Mouse (Mus musculus): Measurements from ENCODE around the gene Tmf1. TPM values are rescaled to one million over a fixed set of nuclear protein-coding genes. Genes with fewer than 3 reads are reported as not detected.

Gene Tmf1
- polyA plus RNA-seq, 1 experiment from 2014 or later: 28.1 TPM

- H3K36me3 ChIP-seq (ENCODE audit: insufficient read depth, low read length): 0 out of 2 replicates have a peak, but pooled peaks cover 2% of the 10 kb centered on the region
- H3K9me3 ChIP-seq (ENCODE audit: low read length): no peaks in the 10 kb centered on the region
- 0% methylated on average over 16 of the region's 16 CpGs for WGBS
- H3K27ac ChIP-seq (ENCODE audit: low read length): peak overlapping the region; percentile 82
- peak overlapping the region; percentile 98 for H3K9ac ChIP-seq (replicated peaks; ENCODE audit: low read length)
- H3K4me2 ChIP-seq (replicated peaks; ENCODE audit: low read depth, low read length): peak overlapping the region; percentile 58
- no peaks in the 10 kb centered on the region for H3K27me3 ChIP-seq (ENCODE audit: insufficient read depth, low read length)
- H3K4me3 ChIP-seq (ENCODE audit: low read length): peak overlapping the region; percentile 92
- peaks cover 17% of the 10 kb centered on the region for H3K4me1 ChIP-seq (ENCODE audit: insufficient read depth, low read length)
- ATAC-seq (ENCODE audit: low FRiP score, low TSS enrichment): peak; percentile 68
Observed at GRCm38 (mm10) chr6:97204952-97205351, 26.0 kb upstream of the Tmf1 start.

- WGBS: 13% methylated on average over 9 of the region's 9 CpGs
- H3K27ac ChIP-seq (ENCODE audit: low read length): no peak overlapping the region
Observed at GRCm38 (mm10) chr6:97204252-97204869, 25.4 kb upstream of the Tmf1 start.

GRCm38 (mm10) chr6:97202477-97202876 lies 23.6 kb upstream of the Tmf1 start:
- Histone ChIP-seq H3K4me2 (replicated peaks; ENCODE audit: low read depth, low read length) (no peak overlapping the region), H3K9ac (replicated peaks; ENCODE audit: low read length) (no peak overlapping the region), H3K4me3 (ENCODE audit: low read length) (no peak overlapping the region), H3K27ac (ENCODE audit: low read length) (no peak overlapping the region), H3K4me1 (ENCODE audit: insufficient read depth, low read length) (peaks cover 11% of the 10 kb centered on the region), H3K27me3 (ENCODE audit: insufficient read depth, low read length) (no peaks in the 10 kb centered on the region), H3K36me3 (ENCODE audit: insufficient read depth, low read length) (peaks cover 8% of the 10 kb centered on the region), H3K9me3 (ENCODE audit: low read length) (no peaks in the 10 kb centered on the region)
- ATAC-seq (ENCODE audit: low FRiP score, low TSS enrichment): no peak
- WGBS: 89% methylated on average over 3 of the region's 3 CpGs

More at GRCm38 (mm10) chr6:97204252-97204869, 25.4 kb upstream of the Tmf1 start:
- H3K9ac ChIP-seq (replicated peaks; ENCODE audit: low read length): peak overlapping the region; percentile 98
- H3K4me2 ChIP-seq (replicated peaks; ENCODE audit: low read depth, low read length): peak overlapping the region; percentile 58
- peak overlapping the region; percentile 92 for H3K4me3 ChIP-seq (ENCODE audit: low read length)
- H3K4me1 ChIP-seq (ENCODE audit: insufficient read depth, low read length): peaks cover 16% of the 10 kb centered on the region
- no peak for ATAC-seq (ENCODE audit: low FRiP score, low TSS enrichment)
- 0 out of 2 replicates have a peak, but pooled peaks cover 2% of the 10 kb centered on the region for H3K36me3 ChIP-seq (ENCODE audit: insufficient read depth, low read length)
- H3K9me3 ChIP-seq (ENCODE audit: low read length): no peaks in the 10 kb centered on the region
- no peaks in the 10 kb centered on the region for H3K27me3 ChIP-seq (ENCODE audit: insufficient read depth, low read length)

GRCm38 (mm10) chr6:97200437-97200836 lies 21.5 kb upstream of the Tmf1 start:
- Histone ChIP-seq H3K27ac (ENCODE audit: low read length) (no peak overlapping the region), H3K4me2 (replicated peaks; ENCODE audit: low read depth, low read length) (no peak overlapping the region), H3K9me3 (ENCODE audit: low read length) (no peaks in the 10 kb centered on the region), H3K4me3 (ENCODE audit: low read length) (no peak overlapping the region), H3K9ac (replicated peaks; ENCODE audit: low read length) (no peak overlapping the region), H3K4me1 (ENCODE audit: insufficient read depth, low read length) (peaks cover 11% of the 10 kb centered on the region), H3K27me3 (ENCODE audit: insufficient read depth, low read length) (no peaks in the 10 kb centered on the region), H3K36me3 (ENCODE audit: insufficient read depth, low read length) (peaks cover 27% of the 10 kb centered on the region)
- WGBS: 68% methylated on average over 3 of the region's 3 CpGs
- ATAC-seq (ENCODE audit: low FRiP score, low TSS enrichment): no peak

GRCm38 (mm10) chr6:97179367-97179828 lies 476 bp upstream of the Tmf1 start:
- Histone ChIP-seq H3K4me1 (ENCODE audit: insufficient read depth, low read length) (peaks cover 33% of the 10 kb centered on the region), H3K4me3 (ENCODE audit: low read length) (peak overlapping the region; percentile 92), H3K27me3 (ENCODE audit: insufficient read depth, low read length) (no peaks in the 10 kb centered on the region), H3K4me2 (replicated peaks; ENCODE audit: low read depth, low read length) (peak overlapping the region; percentile 70), H3K36me3 (ENCODE audit: insufficient read depth, low read length) (0 out of 2 replicates have a peak, but pooled peaks cover 3% of the 10 kb centered on the region), H3K27ac (ENCODE audit: low read length) (peak overlapping the region; percentile 96), H3K9me3 (ENCODE audit: low read length) (no peaks in the 10 kb centered on the region), H3K9ac (replicated peaks; ENCODE audit: low read length) (peak overlapping the region; percentile 96)
- ATAC-seq (ENCODE audit: low FRiP score, low TSS enrichment): peak; percentile 73
- WGBS: 4% methylated on average over 11 of the region's 11 CpGs

GRCm38 (mm10) chr6:97175716-97176115 lies 3.2 kb downstream of the Tmf1 start:
- ATAC-seq (ENCODE audit: low FRiP score, low TSS enrichment): no peak
- peak overlapping the region; percentile 35; the same call in 1 of the 2 replicates for H3K4me2 ChIP-seq (replicated peaks; ENCODE audit: low read depth, low read length)
- H3K27me3 ChIP-seq (ENCODE audit: insufficient read depth, low read length): no peaks in the 10 kb centered on the region
- 0 out of 2 replicates have a peak overlapping the region, but pooled peaks have one; percentile 5 for H3K4me3 ChIP-seq (ENCODE audit: low read length)
- peaks cover 22% of the 10 kb centered on the region for H3K36me3 ChIP-seq (ENCODE audit: insufficient read depth, low read length)
- WGBS: 43% methylated on average over 11 of the region's 11 CpGs
- no peak overlapping the region for H3K9ac ChIP-seq (replicated peaks; ENCODE audit: low read length)
- peaks cover 33% of the 10 kb centered on the region for H3K4me1 ChIP-seq (ENCODE audit: insufficient read depth, low read length)
- H3K9me3 ChIP-seq (ENCODE audit: low read length): no peaks in the 10 kb centered on the region
- no peak overlapping the region for H3K27ac ChIP-seq (ENCODE audit: low read length)

GRCm38 (mm10) chr6:97150156-97150555 lies 28.8 kb downstream of the Tmf1 start:
- H3K9ac ChIP-seq (replicated peaks; ENCODE audit: low read length): no peak overlapping the region

GRCm38 (mm10) chr6:97149721-97150120 lies 29.2 kb downstream of the Tmf1 start:
- Histone ChIP-seq H3K27ac (ENCODE audit: low read length) (no peak overlapping the region), H3K4me3 (ENCODE audit: low read length) (no peak overlapping the region), H3K4me2 (replicated peaks; ENCODE audit: low read depth, low read length) (no peak overlapping the region)

More at GRCm38 (mm10) chr6:97150156-97150555, 28.8 kb downstream of the Tmf1 start:
- peaks cover 19% of the 10 kb centered on the region for H3K4me1 ChIP-seq (ENCODE audit: insufficient read depth, low read length)
- ATAC-seq (ENCODE audit: low FRiP score, low TSS enrichment): no peak
- WGBS: 80% methylated on average over 6 of the region's 6 CpGs
- no peaks in the 10 kb centered on the region for H3K9me3 ChIP-seq (ENCODE audit: low read length)
- no peak overlapping the region for H3K4me3 ChIP-seq (ENCODE audit: low read length)
- H3K27me3 ChIP-seq (ENCODE audit: insufficient read depth, low read length): no peaks in the 10 kb centered on the region
- H3K36me3 ChIP-seq (ENCODE audit: insufficient read depth, low read length): peaks cover 8% of the 10 kb centered on the region; the same call in 1 of the 2 replicates
- H3K27ac ChIP-seq (ENCODE audit: low read length): no peak overlapping the region
- no peak overlapping the region for H3K4me2 ChIP-seq (replicated peaks; ENCODE audit: low read depth, low read length)

GRCm38 (mm10) chr6:97148383-97149251 lies 30.3 kb downstream of the Tmf1 start, which contains the start of gene Eogt:
Gene Eogt (minus strand): TSS chr6:97149182.
- Histone ChIP-seq H3K9ac (replicated peaks; ENCODE audit: low read length) (peak within 1 kb of the TSS; percentile 92), H3K4me3 (ENCODE audit: low read length) (peak within 1 kb of the TSS; percentile 81)
- WGBS: under 1% methylated on average over 56 of the region's 56 CpGs

More at GRCm38 (mm10) chr6:97149721-97150120, 29.2 kb downstream of the Tmf1 start:
- peaks cover 19% of the 10 kb centered on the region for H3K4me1 ChIP-seq (ENCODE audit: insufficient read depth, low read length)
- H3K9ac ChIP-seq (replicated peaks; ENCODE audit: low read length): no peak overlapping the region
- WGBS: 81% methylated on average over 2 of the region's 2 CpGs
- no peaks in the 10 kb centered on the region for H3K9me3 ChIP-seq (ENCODE audit: low read length)
- ATAC-seq (ENCODE audit: low FRiP score, low TSS enrichment): no peak
- peaks cover 8% of the 10 kb centered on the region; the same call in 1 of the 2 replicates for H3K36me3 ChIP-seq (ENCODE audit: insufficient read depth, low read length)
- no peaks in the 10 kb centered on the region for H3K27me3 ChIP-seq (ENCODE audit: insufficient read depth, low read length)

More at GRCm38 (mm10) chr6:97148383-97149251, 30.3 kb downstream of the Tmf1 start, which contains the start of gene Eogt:
- no peaks in the 10 kb centered on the region for H3K9me3 ChIP-seq (ENCODE audit: low read length)
- no peaks in the 10 kb centered on the region for H3K27me3 ChIP-seq (ENCODE audit: insufficient read depth, low read length)
- H3K4me2 ChIP-seq (replicated peaks; ENCODE audit: low read depth, low read length): peak within 1 kb of the TSS; percentile 99
- ATAC-seq (ENCODE audit: low FRiP score, low TSS enrichment): peak; percentile 81
- peak within 1 kb of the TSS; percentile 83 for H3K27ac ChIP-seq (ENCODE audit: low read length)
- H3K36me3 ChIP-seq (ENCODE audit: insufficient read depth, low read length): peaks cover 6% of the 10 kb centered on the region; the same call in 1 of the 2 replicates
- peaks cover 25% of the 10 kb centered on the region for H3K4me1 ChIP-seq (ENCODE audit: insufficient read depth, low read length)

All from kidney, embryonic 16.5 days (tissue).